Mouse (Mus musculus): ENCODE measurements around the gene Xrn1.

DNA sequence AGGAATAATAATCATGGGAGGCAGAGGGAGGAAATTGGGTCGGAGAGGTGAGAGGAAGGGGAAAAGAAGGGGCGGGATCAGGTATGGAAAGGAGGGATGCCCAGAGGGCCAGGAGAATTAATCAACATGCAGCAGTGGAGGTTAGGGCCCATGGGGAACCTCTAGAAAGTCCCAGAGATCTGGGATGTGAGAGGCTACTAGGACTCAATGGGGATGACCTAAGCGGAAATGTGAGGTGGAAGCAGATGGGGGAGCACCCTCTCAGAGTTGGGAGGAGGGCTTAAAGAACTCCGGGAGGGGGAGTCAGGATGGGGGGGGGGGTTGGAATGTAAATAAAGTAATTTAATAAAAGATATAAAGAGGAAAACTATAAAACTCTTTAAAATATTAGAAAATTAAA lies 902 bp upstream of the Xrn1 start:
- TF ChIP-seq USF1 (IDR thresholded peaks at IDR 0.05; ENCODE audit: low read depth) (no peak), POLR2A (IDR thresholded peaks at IDR 0.05; ENCODE audit: insufficient read length, low read depth) (no peak), MAX (IDR thresholded peaks at IDR 0.05; ENCODE audit: low read depth) (no peak), REST (IDR thresholded peaks at IDR 0.05; ENCODE audit: insufficient read depth, insufficient read length) (no peak), MYOG (IDR thresholded peaks at IDR 0.05; ENCODE audit: control insufficient read depth in 1 of 3, insufficient read depth in 1 of 3, insufficient read length in 2 of 3, low read depth in 2 of 3) (no peak), MYOD1 (IDR thresholded peaks at IDR 0.05; ENCODE audit: control insufficient read depth in 1 of 3, insufficient read length in 2 of 3, low read depth in 2 of 3) (no peak), POLR2AphosphoS2 (IDR thresholded peaks at IDR 0.05; ENCODE audit: insufficient read length, low read depth) (no peak), E2F4 (IDR thresholded peaks at IDR 0.05; ENCODE audit: insufficient read depth) (no peak)
